Mouse (Mus musculus) stomach, postnatal 0 days (tissue): ENCODE measurements at regions not wholly inside any gene's neighbourhood (a gene's known extent, or its start where the extent isn't known, plus 50 kb on each side); places are given as distances from the start of the nearest gene placed in this dataset.
"Not testable (repeated sequence)": the region's sequence is repeated elsewhere in the genome, so short reads cannot be mapped to it uniquely, and the experiment has no call there.

Source experiments
- ATAC-seq: fragments of 200-750 bp; cut with Nextera tagmentation; 2 replicates; pipeline ENCODE4 v1.8.0; 2017; ENCODE audit not compliant: low FRiP score, low TSS enrichment
- DNase-seq: peaks from one replicate; pipeline ENCODE4 v3.0.0-alpha.2; 2016; ENCODE audit warnings: low spot score
- H3K27ac ChIP-seq: fragments of 300-500 bp; sonication (generic); replicated peaks from 2 replicates; pipeline ENCODE4 v1.5.1; 2014; ENCODE audit warnings: mild to moderate bottlenecking, control low read depth
- H3K27me3 ChIP-seq: fragments of 300-500 bp; sonication (generic); 2 replicates; pipeline ENCODE4 v1.6.1; 2014; ENCODE audit warnings: low read length; ENCODE audit not compliant: control insufficient read depth, insufficient read depth
- H3K36me3 ChIP-seq: fragments of 300-500 bp; sonication (generic); 2 replicates; pipeline ENCODE4 v1.6.1; 2014; ENCODE audit warnings: low read length, mixed read lengths; ENCODE audit not compliant: control insufficient read depth, insufficient read depth
- H3K4me1 ChIP-seq: fragments of 300-500 bp; sonication (generic); replicated peaks from 2 replicates; pipeline ENCODE4 v1.6.1; 2014; ENCODE audit warnings: antibody characterized with exemption; ENCODE audit not compliant: control insufficient read depth, insufficient read depth
- H3K4me2 ChIP-seq: fragments of 300-500 bp; sonication (generic); replicated peaks from 2 replicates; pipeline ENCODE4 v1.6.1; 2014; ENCODE audit warnings: low read depth, mild to moderate bottlenecking, control low read depth, moderate library complexity
- H3K4me3 ChIP-seq: fragments of 300-500 bp; sonication (generic); 2 replicates; pipeline ENCODE4 v1.5.1; 2014; ENCODE audit warnings: low read depth, low read length, control low read depth
- H3K9ac ChIP-seq: fragments of 300-500 bp; sonication (generic); 2 replicates; pipeline ENCODE4 v1.6.1; 2014; ENCODE audit warnings: mild to moderate bottlenecking, low read length, control low read depth, mixed read lengths
- H3K9me3 ChIP-seq: fragments of 300-500 bp; sonication (generic); 2 replicates; pipeline ENCODE4 v1.6.1; 2016; ENCODE audit warnings: low read length; ENCODE audit not compliant: control insufficient read depth
- CTCF ChIP-seq: IDR thresholded peaks from 2 replicates; pipeline ENCODE4 v1.5.1; 2016; ENCODE audit warnings: antibody characterized with exemption, low read depth, mild to moderate bottlenecking, moderate library complexity
- EP300 ChIP-seq: optimal IDR thresholded peaks from 2 replicates; pipeline ENCODE3; 2016; ENCODE audit warnings: antibody characterized with exemption
- WGBS: fragments of 180-500 bp; shearing (Covaris S2); extraction: QIAGEN DNeasy Blood & Tissue Kit; methylation state at CpG from one replicate; pipeline ENCODE4 v1.1.7; 2014; 5-methylcytosine and 5-hydroxymethylcytosine counted together

DNA sequence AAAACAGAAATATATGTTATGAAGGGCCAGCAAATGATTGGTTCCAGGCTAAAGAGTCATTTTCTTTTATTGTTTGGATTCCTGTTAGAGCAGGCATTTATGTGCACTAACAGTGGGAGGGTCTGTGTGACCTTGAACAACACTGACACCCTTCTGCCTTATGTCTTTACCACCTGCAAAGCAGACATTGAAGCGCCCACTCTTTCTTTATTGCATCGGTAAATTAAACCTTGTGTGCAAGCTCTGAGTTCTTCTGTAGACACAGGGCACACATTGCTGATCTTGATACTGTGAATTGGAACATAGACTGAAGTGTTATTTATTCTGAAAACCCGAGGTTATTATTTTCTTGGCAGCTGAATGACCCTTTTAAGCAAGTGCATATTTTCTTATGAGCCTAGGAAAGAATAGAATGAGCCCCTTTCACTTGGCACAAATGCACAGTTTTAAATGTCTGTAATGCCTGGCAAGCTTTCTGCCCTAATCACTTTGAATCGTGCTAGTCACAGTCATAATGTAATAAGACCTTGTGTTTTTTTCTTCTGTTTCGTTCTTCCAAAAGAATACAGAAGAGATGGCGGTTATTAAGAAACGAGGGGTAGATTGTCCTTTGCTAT lies 125.1 kb upstream of the Cobl start:
- H3K36me3 ChIP-seq: no peaks in the 10 kb centered on the region
- H3K4me2 ChIP-seq: no peak overlapping the region
- DNase-seq (no peak), ATAC-seq (no peak)
- H3K4me1 ChIP-seq: no peaks in the 10 kb centered on the region
- no peak overlapping the region for H3K9ac ChIP-seq
- TF ChIP-seq EP300 (no peak), CTCF (no peak)
- H3K4me3 ChIP-seq: no peak overlapping the region
- H3K9me3 ChIP-seq: no peaks in the 10 kb centered on the region
- no peak overlapping the region for H3K27ac ChIP-seq
- WGBS: 60% methylated on average over 7 of the region's 7 CpGs
- H3K27me3 ChIP-seq: no peaks in the 10 kb centered on the region

DNA sequence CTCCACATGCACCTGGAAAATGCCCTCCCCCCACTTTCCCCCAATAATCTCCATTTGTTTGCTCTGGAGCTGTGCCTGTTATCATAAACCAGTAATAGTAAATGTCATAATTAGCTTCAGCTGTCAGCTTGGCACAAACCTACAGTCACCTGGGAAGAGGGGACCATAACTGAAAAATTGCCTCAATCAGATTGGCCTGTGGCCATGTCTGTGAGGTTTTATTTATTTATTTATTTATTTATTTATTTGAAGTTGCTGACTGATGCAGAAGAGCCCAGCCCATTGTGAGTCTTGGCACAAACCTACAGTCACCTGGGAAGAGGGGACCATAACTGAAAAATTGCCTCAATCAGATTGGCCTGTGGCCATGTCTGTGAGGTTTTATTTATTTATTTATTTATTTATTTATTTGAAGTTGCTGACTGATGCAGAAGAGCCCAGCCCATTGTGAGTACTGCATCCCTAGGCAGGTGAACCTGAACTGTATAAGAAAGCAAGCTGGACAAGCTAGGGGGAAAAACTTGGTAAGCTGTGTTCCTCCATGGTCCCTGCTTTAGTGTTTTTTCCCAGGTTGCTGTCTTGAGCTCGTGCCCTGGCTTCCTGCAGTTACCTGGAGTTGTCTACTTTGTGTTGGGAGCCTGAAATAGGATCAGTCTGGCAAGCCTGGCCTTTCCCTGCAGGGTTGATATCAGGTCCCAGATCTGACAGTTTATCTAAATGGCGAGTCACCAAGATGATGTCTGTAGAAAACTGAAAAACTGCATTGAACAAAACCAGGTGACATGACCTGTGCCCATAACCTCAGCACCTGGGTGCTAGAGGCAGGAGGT lies 120.3 kb upstream of the Cobl start:
- 60% methylated on average over 2 of the region's 2 CpGs for WGBS
- ATAC-seq, H3K4me1 ChIP-seq, H3K9me3 ChIP-seq, H3K4me3 ChIP-seq, H3K4me2 ChIP-seq, H3K9ac ChIP-seq, H3K27me3 ChIP-seq, H3K36me3 ChIP-seq, H3K27ac ChIP-seq, DNase-seq: not testable (repeated sequence)

DNA sequence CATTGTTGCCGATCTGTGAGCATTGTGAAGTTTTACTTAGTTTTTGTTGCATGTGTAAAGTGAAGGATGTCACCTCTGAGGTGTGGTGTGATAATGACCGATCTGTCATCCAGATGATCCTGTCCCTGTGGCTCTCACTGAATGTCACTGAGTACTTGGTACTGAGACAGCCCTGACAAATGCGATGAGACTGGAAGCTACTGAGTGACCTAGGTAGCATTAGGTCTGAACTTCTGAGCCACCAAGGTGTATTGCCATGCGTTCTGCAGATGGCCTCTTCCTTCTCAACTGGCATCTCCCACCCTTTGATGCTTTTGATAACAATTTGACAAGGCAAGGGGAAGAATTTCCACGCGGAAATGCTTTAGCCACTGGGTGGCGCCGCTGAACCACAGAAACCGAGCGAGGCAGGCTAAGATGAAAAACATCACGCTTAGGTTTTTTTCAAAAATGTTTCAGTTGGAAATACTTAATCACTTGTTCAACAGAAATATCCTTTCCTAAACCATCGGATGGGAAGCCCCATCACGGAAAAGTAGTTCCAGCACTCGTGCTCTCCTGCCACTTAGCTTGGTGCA lies 114.3 kb upstream of the Cobl start:
- peak; percentile 29 for DNase-seq
- no peak overlapping the region for H3K4me3 ChIP-seq
- no peak for ATAC-seq
- TF ChIP-seq EP300: no peak
- TF ChIP-seq CTCF: peak; percentile 80
- no peaks in the 10 kb centered on the region for H3K27me3 ChIP-seq
- WGBS: 31% methylated on average over 14 of the region's 14 CpGs
- no peak overlapping the region for H3K9ac ChIP-seq
- H3K36me3 ChIP-seq: no peaks in the 10 kb centered on the region
- no peaks in the 10 kb centered on the region for H3K4me1 ChIP-seq
- no peak overlapping the region for H3K27ac ChIP-seq
- no peak overlapping the region for H3K4me2 ChIP-seq
- no peaks in the 10 kb centered on the region for H3K9me3 ChIP-seq

DNA sequence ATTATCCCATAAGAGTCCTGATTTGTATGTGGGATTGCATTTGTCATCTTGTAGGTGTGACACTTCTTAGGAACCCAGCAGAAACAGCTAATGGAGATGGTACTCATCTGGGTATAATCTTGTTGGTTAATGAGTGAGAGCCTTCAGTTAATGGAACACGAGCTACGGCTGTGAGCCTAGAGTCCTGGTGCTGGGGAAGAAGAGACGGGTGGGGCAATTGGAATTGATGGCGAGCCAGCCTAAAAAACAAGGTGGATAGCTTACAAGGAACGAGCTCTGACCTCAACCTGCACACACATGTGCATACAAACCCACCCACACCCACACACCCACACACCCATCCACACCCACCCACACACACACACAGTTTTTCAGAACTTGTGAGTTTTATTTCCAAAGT lies 94.9 kb upstream of the Cobl start:
- DNase-seq: no peak
- Histone ChIP-seq H3K27ac (no peak overlapping the region), H3K4me2 (no peak overlapping the region), H3K36me3 (no peaks in the 10 kb centered on the region), H3K27me3 (no peaks in the 10 kb centered on the region), H3K9ac (no peak overlapping the region), H3K4me3 (no peak overlapping the region), H3K4me1 (no peaks in the 10 kb centered on the region), H3K9me3 (no peaks in the 10 kb centered on the region)
- no peak for TF ChIP-seq EP300
- no peak for TF ChIP-seq CTCF
- no peak for ATAC-seq
- WGBS: 57% methylated on average over 5 of the region's 5 CpGs

DNA sequence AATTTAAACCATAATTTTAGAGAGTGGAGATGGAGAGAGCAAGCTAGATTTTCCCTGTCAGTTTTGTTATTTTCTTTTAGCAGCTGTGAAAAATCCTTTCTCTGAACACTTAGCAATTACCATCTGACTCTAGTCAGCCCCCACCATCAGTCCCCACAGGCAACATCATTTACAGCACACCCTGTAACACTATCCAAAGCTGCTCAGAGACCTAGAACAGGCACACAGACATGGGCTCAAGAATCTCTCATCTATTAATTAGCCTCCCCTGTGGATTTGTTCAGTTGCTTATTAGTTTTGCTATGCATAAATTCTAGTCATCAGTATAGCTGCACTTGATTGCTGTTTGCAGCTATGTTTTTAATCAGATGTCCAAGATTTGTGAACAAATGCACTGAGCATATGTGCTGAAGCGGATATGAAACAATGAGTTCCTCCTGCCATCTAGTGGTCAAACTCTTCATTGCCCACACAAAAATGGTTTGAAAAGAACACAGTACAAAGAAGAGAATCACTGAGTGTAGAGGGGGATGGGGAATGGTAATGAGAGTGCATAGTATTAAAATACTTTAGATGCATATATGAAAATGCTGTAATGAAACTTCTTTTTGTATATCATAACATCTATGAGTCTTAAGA lies 94.4 kb upstream of the Cobl start:
- H3K4me2 ChIP-seq: no peak overlapping the region
- no peaks in the 10 kb centered on the region for H3K9me3 ChIP-seq
- H3K36me3 ChIP-seq: no peaks in the 10 kb centered on the region
- ATAC-seq (no peak), DNase-seq (no peak)
- no peak overlapping the region for H3K9ac ChIP-seq
- H3K4me3 ChIP-seq: no peak overlapping the region
- WGBS: 30% methylated on average over 1 of the region's 1 CpGs
- no peak overlapping the region for H3K27ac ChIP-seq
- no peaks in the 10 kb centered on the region for H3K27me3 ChIP-seq
- no peaks in the 10 kb centered on the region for H3K4me1 ChIP-seq
- TF ChIP-seq CTCF (peak; percentile 87), EP300 (no peak)

DNA sequence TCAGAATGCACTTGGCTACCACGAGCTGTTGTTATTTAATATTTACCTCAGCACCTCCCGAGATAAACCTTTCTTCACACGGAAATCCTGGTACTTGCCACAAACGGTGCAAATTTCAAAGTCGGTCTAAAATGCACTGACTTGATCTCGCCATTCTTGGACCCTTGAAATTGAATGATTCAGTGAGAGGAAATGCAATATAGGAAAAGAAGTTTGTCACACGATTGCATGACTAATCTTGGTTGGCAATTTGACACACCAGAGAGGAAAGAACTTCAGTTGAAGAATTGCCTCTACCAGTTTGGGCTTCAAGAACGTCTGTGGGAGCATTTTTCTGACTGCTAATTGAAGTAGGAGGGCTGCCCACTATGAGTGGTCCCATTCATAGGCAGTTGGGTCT lies 93.4 kb upstream of the Cobl start:
- DNase-seq (no peak), ATAC-seq (no peak)
- no peak overlapping the region for H3K9ac ChIP-seq
- H3K4me2 ChIP-seq: no peak overlapping the region
- TF ChIP-seq EP300 (no peak), CTCF (no peak)
- no peak overlapping the region for H3K4me3 ChIP-seq
- H3K27me3 ChIP-seq: no peaks in the 10 kb centered on the region
- no peak overlapping the region for H3K27ac ChIP-seq
- H3K9me3 ChIP-seq: no peaks in the 10 kb centered on the region
- no peaks in the 10 kb centered on the region for H3K36me3 ChIP-seq
- WGBS: 74% methylated on average over 8 of the region's 8 CpGs
- H3K4me1 ChIP-seq: no peaks in the 10 kb centered on the region
